Mouse (Mus musculus): Measurements from ENCODE around the gene Ulk4.

Ulk4 gene

DNA sequence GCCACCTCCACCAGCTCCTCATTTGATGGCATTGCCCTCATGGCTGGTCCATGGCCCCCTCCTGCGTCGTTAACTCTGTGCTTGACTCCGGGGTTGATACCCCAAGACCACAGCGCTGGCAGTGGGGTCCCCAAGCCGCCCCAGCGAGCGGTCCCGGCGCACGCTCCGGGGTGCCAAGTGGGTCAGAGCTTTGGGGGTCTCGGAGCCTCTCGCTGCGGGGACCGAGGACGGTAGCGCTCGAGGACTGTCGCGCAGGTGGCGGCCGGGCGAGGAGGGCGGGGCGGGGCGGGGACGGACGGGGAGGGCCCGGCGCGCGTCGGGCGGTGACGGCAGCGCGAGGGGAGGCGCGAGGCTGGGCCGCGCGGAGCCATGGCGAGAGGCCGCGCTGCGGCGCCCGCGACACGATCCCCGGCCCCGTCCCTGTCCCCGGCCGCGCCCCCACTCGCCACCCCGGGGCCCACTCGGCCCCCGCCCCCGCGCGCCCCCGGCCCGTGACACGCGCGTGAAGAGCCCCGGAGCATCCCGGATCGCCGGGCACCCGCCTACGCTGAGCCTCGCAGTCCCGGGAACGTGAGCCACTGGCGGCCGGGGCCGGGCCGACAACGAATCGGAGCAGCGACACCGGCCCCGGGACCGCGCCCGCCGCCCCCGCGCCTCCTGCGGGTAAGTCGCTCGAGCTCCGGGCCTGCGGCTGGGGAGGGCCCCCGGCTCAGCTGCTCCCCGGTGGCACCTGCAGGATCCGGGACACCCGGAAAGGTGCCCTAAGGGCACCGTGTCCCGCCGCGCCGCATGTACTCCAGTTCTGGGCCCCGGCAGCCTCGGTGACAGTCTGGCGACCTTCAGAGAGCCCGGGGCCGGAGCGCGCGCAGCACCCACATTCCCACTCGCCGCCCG is 20.4 kb upstream of the Ulk4 start, which contains the start of gene Trak1:
Gene Trak1 (plus strand): TSS at position 332 of the 894 bp plus-strand sequence.
- H3K4me1 ChIP-seq (replicated peaks; ENCODE audit: low read depth, low read length) = peaks cover 60% of the 10 kb centered on the region
- no peaks in the 10 kb centered on the region for H3K9me3 ChIP-seq (ENCODE audit: low read length)
- TF ChIP-seq CTCF (conservative IDR thresholded peaks at IDR 0.05; ENCODE audit: low read length) (no peak), NANOG (IDR thresholded peaks at IDR 0.05; ENCODE audit: borderline replicate concordance, low read length) (no peak), POU5F1 (IDR thresholded peaks at IDR 0.05; ENCODE audit: borderline replicate concordance, low read length) (no peak)
- H3K4me3 ChIP-seq (replicated peaks; ENCODE audit: low read length) = peak within 1 kb of the TSS; percentile 90
- H3K36me3 ChIP-seq (ENCODE audit: insufficient read depth, low read length) = peaks cover 10% of the 10 kb centered on the region; the same call in 1 of the 2 replicates
- peaks cover 56% of the 10 kb centered on the region for H3K27me3 ChIP-seq (ENCODE audit: insufficient read depth, low read length)

DNA sequence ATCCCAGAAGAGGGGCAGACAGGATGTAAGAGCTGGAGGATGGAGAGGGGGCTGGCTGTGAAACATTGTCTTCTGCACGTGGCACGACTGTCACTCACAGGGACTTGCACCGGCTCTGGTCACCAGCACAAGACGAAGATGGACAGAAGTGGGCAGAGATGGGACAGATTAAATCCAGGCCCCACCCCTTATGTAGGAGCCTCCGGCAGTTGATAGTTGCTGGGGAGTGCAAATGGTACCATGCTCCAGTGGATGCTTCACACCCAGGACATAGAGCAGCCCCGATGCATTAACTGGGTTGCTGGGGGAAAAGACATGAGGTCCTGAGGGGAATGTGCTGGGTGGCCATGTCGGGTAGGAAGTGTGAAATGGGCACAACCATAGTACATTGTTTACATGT is 18.2 kb upstream of the Ulk4 start:
- no peaks in the 10 kb centered on the region; the same call in 1 of the 2 replicates for H3K36me3 ChIP-seq (ENCODE audit: insufficient read depth, low read length)
- peaks cover 56% of the 10 kb centered on the region for H3K27me3 ChIP-seq (ENCODE audit: insufficient read depth, low read length)
- H3K9me3 ChIP-seq (ENCODE audit: low read length) = no peaks in the 10 kb centered on the region
- no peak overlapping the region for H3K4me3 ChIP-seq (replicated peaks; ENCODE audit: low read length)
- peaks cover 45% of the 10 kb centered on the region for H3K4me1 ChIP-seq (replicated peaks; ENCODE audit: low read depth, low read length)
- TF ChIP-seq POU5F1 (IDR thresholded peaks at IDR 0.05; ENCODE audit: borderline replicate concordance, low read length) (no peak), CTCF (conservative IDR thresholded peaks at IDR 0.05; ENCODE audit: low read length) (no peak), NANOG (IDR thresholded peaks at IDR 0.05; ENCODE audit: borderline replicate concordance, low read length) (no peak)

DNA sequence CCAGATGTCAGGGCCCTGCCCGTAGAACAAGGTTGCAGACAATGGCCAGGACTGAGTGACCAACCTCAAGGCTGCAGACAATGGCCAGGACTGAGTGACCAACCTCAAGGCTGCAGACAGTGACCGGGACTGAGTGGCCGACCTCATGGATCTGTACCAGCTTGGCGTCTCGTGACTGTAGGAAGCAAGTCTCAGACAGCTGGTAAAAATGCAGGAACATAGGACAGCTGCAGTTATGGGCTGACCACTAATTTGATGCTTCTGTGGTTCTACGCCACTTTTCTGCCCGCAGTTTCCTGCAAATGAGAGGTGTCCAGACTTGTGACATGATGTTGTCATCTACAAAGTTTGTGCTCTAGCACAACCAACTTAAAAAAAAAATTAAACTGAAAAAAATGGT is 16.2 kb upstream of the Ulk4 start:
- H3K9me3 ChIP-seq (ENCODE audit: low read length) = no peaks in the 10 kb centered on the region
- peaks cover 56% of the 10 kb centered on the region for H3K27me3 ChIP-seq (ENCODE audit: insufficient read depth, low read length)
- peaks cover 24% of the 10 kb centered on the region for H3K4me1 ChIP-seq (replicated peaks; ENCODE audit: low read depth, low read length)
- no peaks in the 10 kb centered on the region for H3K36me3 ChIP-seq (ENCODE audit: insufficient read depth, low read length)
- TF ChIP-seq NANOG (IDR thresholded peaks at IDR 0.05; ENCODE audit: borderline replicate concordance, low read length) = no peak
- no peak for TF ChIP-seq CTCF (conservative IDR thresholded peaks at IDR 0.05; ENCODE audit: low read length)
- TF ChIP-seq POU5F1 (IDR thresholded peaks at IDR 0.05; ENCODE audit: borderline replicate concordance, low read length) = no peak
- no peak overlapping the region for H3K4me3 ChIP-seq (replicated peaks; ENCODE audit: low read length)

DNA sequence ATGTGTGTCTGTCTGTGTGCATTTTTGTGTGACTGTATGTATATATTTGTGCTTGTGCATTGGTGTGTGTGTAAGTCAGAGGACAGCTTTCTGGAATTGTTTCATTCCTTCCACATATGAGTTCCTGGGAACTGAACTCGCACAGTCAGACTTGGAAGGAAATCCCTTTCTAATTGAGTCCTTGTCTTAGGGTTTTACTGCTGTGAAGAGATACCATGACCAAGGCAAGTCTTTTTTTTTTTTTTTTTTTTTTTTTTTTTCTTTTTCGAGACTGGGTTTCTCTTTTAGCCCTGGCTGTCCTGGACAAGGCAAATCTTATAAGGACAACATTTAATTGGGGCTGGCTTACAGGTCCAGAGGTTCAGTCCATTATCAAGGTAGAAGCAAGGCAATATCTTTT is 14.3 kb upstream of the Ulk4 start:
- Histone ChIP-seq H3K4me3 (replicated peaks; ENCODE audit: low read length) (no peak overlapping the region), H3K4me1 (replicated peaks; ENCODE audit: low read depth, low read length) (peaks cover 16% of the 10 kb centered on the region), H3K9me3 (ENCODE audit: low read length) (no peaks in the 10 kb centered on the region), H3K27me3 (ENCODE audit: insufficient read depth, low read length) (peaks cover 54% of the 10 kb centered on the region), H3K36me3 (ENCODE audit: insufficient read depth, low read length) (no peaks in the 10 kb centered on the region)
- no peak for TF ChIP-seq POU5F1 (IDR thresholded peaks at IDR 0.05; ENCODE audit: borderline replicate concordance, low read length)
- TF ChIP-seq CTCF (conservative IDR thresholded peaks at IDR 0.05; ENCODE audit: low read length) = no peak
- no peak for TF ChIP-seq NANOG (IDR thresholded peaks at IDR 0.05; ENCODE audit: borderline replicate concordance, low read length)

DNA sequence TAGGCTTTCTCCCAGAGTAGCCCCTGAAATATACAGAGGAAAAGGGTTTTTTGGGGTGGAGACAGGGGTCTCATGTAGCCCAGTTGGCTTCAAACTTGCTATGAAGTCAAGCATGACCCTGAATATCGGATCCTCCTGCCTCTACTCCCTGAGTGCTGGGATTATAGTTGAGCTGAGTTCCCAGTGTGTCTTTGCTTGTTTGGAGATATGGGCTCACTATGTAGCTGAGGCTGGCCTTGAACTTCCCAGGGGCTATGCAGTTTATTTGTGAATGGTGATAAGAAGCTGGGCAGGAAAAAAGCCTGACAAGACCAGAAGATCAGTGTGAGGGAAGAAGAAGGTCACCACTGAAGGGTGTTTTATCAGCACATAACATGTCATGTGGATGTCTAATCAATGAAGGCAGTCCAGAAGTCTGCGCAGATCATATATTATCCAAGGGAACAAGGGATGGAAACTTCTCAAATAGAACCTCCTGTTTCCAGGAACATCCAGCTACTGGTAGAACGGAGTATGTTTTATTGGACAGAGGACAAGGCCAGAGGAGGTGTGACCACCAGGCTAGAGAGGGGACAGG is 9.4 kb upstream of the Ulk4 start:
- H3K4me1 ChIP-seq (replicated peaks; ENCODE audit: low read depth, low read length) = peaks cover 11% of the 10 kb centered on the region
- TF ChIP-seq NANOG (IDR thresholded peaks at IDR 0.05; ENCODE audit: borderline replicate concordance, low read length) (no peak), CTCF (conservative IDR thresholded peaks at IDR 0.05; ENCODE audit: low read length) (no peak), POU5F1 (IDR thresholded peaks at IDR 0.05; ENCODE audit: borderline replicate concordance, low read length) (no peak)
- H3K36me3 ChIP-seq (ENCODE audit: insufficient read depth, low read length) = no peaks in the 10 kb centered on the region
- H3K9me3 ChIP-seq (ENCODE audit: low read length) = peaks cover 20% of the 10 kb centered on the region
- 0 out of 2 replicates have a peak overlapping the region, but pooled peaks have one; percentile 61 for H3K4me3 ChIP-seq (replicated peaks; ENCODE audit: low read length)
- H3K27me3 ChIP-seq (ENCODE audit: insufficient read depth, low read length) = peaks cover 20% of the 10 kb centered on the region

DNA sequence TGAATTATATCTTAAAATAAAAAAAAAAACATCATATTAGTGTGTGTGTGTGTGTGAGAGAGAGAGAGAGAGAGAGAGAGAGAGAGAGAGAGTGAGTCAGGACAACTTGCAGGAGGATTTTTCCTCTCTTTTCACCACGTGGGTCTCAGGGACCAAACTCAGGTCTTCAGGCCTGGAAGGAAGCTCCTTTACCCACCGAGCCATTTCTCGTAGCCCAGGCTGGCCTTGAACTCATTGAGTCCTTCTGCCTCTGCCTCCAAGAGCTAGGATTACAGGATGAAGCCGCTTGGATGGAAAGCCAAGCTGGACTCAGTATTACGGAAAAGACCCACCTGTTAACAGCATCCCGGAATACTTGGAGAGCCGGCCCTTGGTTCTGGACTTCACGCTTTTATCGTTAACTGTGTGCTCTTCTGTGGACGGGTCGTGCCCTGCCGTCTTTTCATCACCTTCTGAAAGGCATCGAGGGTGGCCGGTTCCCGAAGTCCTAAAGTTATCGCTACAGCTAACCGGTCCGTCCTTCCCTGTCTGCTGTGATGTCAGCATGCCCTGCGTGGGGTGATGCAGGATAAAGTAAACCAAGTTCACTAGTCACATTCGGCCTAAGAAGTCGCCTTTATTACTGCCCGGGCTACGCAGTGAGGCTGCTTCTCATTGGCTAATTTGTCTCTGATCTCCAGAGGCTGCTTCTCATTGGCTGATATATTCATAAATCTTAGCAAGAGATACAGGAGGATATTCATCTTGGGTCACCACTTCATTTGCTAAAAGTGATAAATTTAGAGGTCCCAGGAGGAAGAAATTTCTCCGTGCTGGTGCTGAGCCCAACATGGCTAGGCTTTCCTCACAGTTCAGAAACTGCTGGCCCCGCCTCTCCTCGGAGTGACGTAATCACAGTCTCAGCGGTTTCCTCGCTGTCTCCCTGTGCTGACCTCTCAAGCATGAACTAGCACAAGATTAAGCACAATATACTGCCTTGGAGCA is 8.6 kb upstream of the Ulk4 start:
- peaks cover 24% of the 10 kb centered on the region for H3K9me3 ChIP-seq (ENCODE audit: low read length)
- H3K4me1 ChIP-seq (replicated peaks; ENCODE audit: low read depth, low read length) = peaks cover 11% of the 10 kb centered on the region
- peaks cover 20% of the 10 kb centered on the region for H3K27me3 ChIP-seq (ENCODE audit: insufficient read depth, low read length)
- peak overlapping the region; percentile 61 for H3K4me3 ChIP-seq (replicated peaks; ENCODE audit: low read length)
- TF ChIP-seq POU5F1 (IDR thresholded peaks at IDR 0.05; ENCODE audit: borderline replicate concordance, low read length) (no peak), NANOG (IDR thresholded peaks at IDR 0.05; ENCODE audit: borderline replicate concordance, low read length) (no peak), CTCF (conservative IDR thresholded peaks at IDR 0.05; ENCODE audit: low read length) (no peak)
- H3K36me3 ChIP-seq (ENCODE audit: insufficient read depth, low read length) = no peaks in the 10 kb centered on the region

DNA sequence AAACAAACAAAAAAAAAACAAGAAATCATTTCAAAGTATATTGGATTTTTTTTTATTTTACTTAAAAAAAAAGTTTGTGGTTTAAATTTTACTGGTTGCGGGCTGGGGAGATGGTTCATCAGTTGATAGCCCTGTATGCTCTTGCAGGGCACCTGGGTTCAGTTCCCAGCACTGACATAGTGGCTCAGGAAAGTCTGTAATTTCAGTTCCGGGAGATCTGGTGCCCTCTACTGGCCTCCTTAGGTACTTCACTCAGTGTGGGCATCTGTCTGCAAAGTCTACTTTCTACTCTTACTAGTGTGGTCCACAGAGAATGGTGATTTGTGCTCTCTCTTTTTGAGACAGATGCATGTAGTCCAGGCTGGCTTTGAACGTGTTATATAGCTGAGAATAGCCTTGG is 7.4 kb upstream of the Ulk4 start:
- H3K9me3 ChIP-seq (ENCODE audit: low read length) = peaks cover 24% of the 10 kb centered on the region
- no peaks in the 10 kb centered on the region for H3K36me3 ChIP-seq (ENCODE audit: insufficient read depth, low read length)
- no peak overlapping the region for H3K4me3 ChIP-seq (replicated peaks; ENCODE audit: low read length)
- TF ChIP-seq NANOG (IDR thresholded peaks at IDR 0.05; ENCODE audit: borderline replicate concordance, low read length) = no peak
- peak; percentile 81 for TF ChIP-seq CTCF (conservative IDR thresholded peaks at IDR 0.05; ENCODE audit: low read length)
- peaks cover 20% of the 10 kb centered on the region for H3K27me3 ChIP-seq (ENCODE audit: insufficient read depth, low read length)
- peaks cover 11% of the 10 kb centered on the region for H3K4me1 ChIP-seq (replicated peaks; ENCODE audit: low read depth, low read length)

Data from E14TG2a.4 (cell line).